Mouse (Mus musculus) megakaryocyte-erythroid progenitor cell, adult 5 weeks (primary cell): ENCODE data around the gene Maml3. TPM values are rescaled to one million over a fixed set of nuclear protein-coding genes. Genes with fewer than 3 reads are reported as not detected.

Experiments
- polyA plus RNA-seq: library from polyadenylated mRNA; stranded (reverse); fragments of >175 nt; gene quantifications from 2 replicates; pipeline ENCODE4 v1.2.3, GENCODE M21; 2012

Maml3 gene
- 8.7 and 13.2 TPM in 2 replicates for polyA plus RNA-seq

GRCm38 (mm10) chr3:52104636-52105151 is at the start of gene Maml3:
Maml3 (minus strand) TSS chr3:52105076.

DNA sequence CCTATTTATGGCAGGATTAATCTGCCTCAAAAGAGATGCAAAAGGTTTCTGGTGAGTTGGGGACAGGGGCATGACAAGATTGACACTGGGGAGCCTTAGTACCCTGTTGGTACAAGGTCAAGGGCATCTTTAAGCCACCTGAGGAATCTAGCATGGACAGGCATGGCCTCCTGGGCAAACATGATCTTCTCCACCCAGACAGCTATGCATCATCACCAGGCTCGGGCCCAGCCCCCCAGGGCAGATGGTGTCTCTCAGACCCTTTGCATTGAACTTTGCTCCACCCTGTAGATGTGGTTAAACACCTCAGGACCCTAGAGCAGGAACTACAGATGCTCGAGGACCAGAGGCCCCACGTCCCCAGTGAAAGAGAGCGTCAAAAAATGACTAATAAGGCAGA is 444.8 kb downstream of the Maml3 start, which contains the start of gene Mgst2:
Mgst2 (plus strand) TSS at position 301 of the 400 bp plus-strand sequence.

Other genes with a start within 250 kb of the Maml3 start
- gene Foxo1, start 163.3 kb upstream of the Maml3 start, polyA plus RNA-seq = 2.9 and 3.4 TPM in 2 replicates